Mouse (Mus musculus): ENCODE measurements around the gene Chd3. TPM values are rescaled to one million over a fixed set of nuclear protein-coding genes. Genes with fewer than 3 reads are reported as not detected.

The Chd3 gene
- total and polyA plus RNA-seq, 2 experiments from 2014 or later = 58.9 to 298 TPM

DNA sequence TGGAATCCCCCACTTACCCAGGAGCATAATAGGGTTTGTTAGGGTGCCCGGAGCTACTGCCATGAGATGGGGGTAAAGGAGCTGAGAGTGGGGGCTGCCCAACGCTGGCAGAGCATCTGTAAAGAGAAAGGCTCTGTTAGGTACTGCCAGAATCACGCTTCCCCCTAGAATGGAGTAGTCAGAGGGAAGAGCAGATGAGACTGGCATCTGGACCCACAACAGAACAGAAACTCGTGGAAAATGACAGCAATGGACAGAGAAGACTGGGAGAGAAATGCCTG lies 38.5 kb upstream of the Chd3 start:
- H3K27ac ChIP-seq (ENCODE audit: low read depth, low read length) = no peak overlapping the region
- 0 out of 2 replicates have a peak overlapping the region, but pooled peaks have one; percentile 98 for H3K9ac ChIP-seq (replicated peaks; ENCODE audit: low read length, poor library complexity, severe bottlenecking)
- no peaks in the 10 kb centered on the region for H3K9me3 ChIP-seq (ENCODE audit: low read length)
- no peaks in the 10 kb centered on the region for H3K27me3 ChIP-seq (ENCODE audit: insufficient read depth, low read length)
- no peak for ATAC-seq (ENCODE audit: low FRiP score)
- H3K36me3 ChIP-seq (ENCODE audit: insufficient read depth, low read length) = peaks cover 49% of the 10 kb centered on the region
- WGBS = 89% methylated on average over 4 of the region's 4 CpGs
- H3K4me3 ChIP-seq (ENCODE audit: low read depth, low read length) = peak overlapping the region; percentile 73; the same call in 1 of the 2 replicates
- no peak for DNase-seq (ENCODE audit: low spot score)
- peaks cover 17% of the 10 kb centered on the region for H3K4me1 ChIP-seq (ENCODE audit: insufficient read depth, low read length)
- no peak for TF ChIP-seq CTCF (IDR thresholded peaks at IDR 0.05)
- H3K4me2 ChIP-seq (ENCODE audit: low read depth, low read length, poor library complexity, severe bottlenecking) = peak overlapping the region; percentile 94

DNA sequence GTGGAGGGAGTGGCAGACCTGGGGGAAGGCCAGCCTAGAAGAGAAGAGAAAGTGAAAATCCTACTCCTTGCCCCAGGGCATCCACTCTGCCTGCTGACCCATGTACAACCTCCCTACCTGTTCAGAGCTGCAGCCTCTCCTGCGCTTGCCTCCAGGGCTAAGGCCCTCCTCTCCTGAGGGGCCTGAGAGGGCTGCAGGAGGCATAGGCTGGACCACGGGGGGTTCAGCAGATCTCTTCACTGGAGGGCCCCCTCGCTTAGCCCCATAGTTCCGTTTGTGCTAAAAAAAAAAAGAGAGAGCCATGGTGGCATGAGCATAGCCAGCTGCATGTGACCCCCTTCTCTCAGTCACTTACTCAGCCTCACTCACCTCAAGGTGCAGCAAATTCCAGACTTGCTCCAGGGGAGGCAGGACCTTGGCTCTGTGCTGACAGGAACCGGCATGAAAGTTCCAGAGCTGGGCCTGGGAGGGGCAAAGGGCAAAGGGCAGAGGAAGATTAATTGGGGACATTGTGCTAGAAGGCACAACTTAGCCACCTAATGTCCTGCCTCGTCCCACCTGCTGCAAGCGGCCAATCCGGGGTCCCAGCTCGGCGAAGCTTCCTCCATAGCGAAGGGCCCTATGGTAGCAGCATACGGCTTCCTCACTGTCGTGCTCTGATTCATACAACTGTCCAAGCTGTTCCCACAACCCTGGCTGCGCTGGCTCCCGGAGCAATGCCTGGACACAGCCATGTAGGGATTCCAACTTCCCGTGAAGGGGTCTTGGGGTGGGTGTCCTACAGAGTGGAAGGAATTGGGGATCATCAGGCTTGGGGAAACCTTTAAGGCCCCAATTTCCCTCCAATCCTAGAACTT lies 37.9 kb upstream of the Chd3 start:
- Histone ChIP-seq H3K36me3 (ENCODE audit: insufficient read depth, low read length) (peaks cover 51% of the 10 kb centered on the region), H3K9me3 (ENCODE audit: low read length) (no peaks in the 10 kb centered on the region), H3K4me3 (ENCODE audit: low read depth, low read length) (no peak overlapping the region), H3K4me2 (ENCODE audit: low read depth, low read length, poor library complexity, severe bottlenecking) (no peak overlapping the region; the same call in 1 of the 2 replicates), H3K27ac (ENCODE audit: low read depth, low read length) (no peak overlapping the region), H3K27me3 (ENCODE audit: insufficient read depth, low read length) (no peaks in the 10 kb centered on the region), H3K4me1 (ENCODE audit: insufficient read depth, low read length) (peaks cover 12% of the 10 kb centered on the region), H3K9ac (replicated peaks; ENCODE audit: low read length, poor library complexity, severe bottlenecking) (0 out of 2 replicates have a peak overlapping the region, but pooled peaks have one; percentile 39)
- ATAC-seq (ENCODE audit: low FRiP score) = no peak
- 95% methylated on average over 16 of the region's 16 CpGs for WGBS
- no peak for DNase-seq (ENCODE audit: low spot score)
- no peak for TF ChIP-seq CTCF (IDR thresholded peaks at IDR 0.05)

DNA sequence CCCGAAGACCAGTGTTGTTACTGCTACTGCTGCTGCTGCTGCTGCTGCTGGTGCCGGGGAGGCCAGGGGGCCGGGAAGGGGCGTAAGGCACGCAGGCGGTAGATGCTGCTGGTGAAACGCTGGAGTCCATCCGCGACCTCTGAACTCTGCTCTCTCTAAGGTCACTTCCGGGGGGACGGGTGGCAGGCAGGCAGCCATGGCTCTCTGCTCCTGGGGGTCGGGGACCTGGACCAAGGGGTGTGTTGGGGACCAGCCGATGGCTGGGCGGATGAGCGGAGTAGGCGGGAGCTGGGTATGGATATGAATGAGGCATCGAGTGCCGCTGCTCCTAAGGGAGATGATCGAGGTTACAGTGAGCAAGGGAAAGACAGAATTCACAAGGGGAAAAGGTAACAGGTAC lies 37.1 kb upstream of the Chd3 start:
- H3K27me3 ChIP-seq (ENCODE audit: insufficient read depth, low read length) = no peaks in the 10 kb centered on the region
- H3K9me3 ChIP-seq (ENCODE audit: low read length) = no peaks in the 10 kb centered on the region
- 89% methylated on average over 19 of the region's 19 CpGs for WGBS
- no peak for DNase-seq (ENCODE audit: low spot score)
- H3K4me1 ChIP-seq (ENCODE audit: insufficient read depth, low read length) = peaks cover 7% of the 10 kb centered on the region
- H3K9ac ChIP-seq (replicated peaks; ENCODE audit: low read length, poor library complexity, severe bottlenecking) = no peak overlapping the region
- H3K27ac ChIP-seq (ENCODE audit: low read depth, low read length) = no peak overlapping the region
- no peak overlapping the region for H3K4me2 ChIP-seq (ENCODE audit: low read depth, low read length, poor library complexity, severe bottlenecking)
- no peak for TF ChIP-seq CTCF (IDR thresholded peaks at IDR 0.05)
- ATAC-seq (ENCODE audit: low FRiP score) = no peak
- H3K4me3 ChIP-seq (ENCODE audit: low read depth, low read length) = no peak overlapping the region
- peaks cover 59% of the 10 kb centered on the region for H3K36me3 ChIP-seq (ENCODE audit: insufficient read depth, low read length)

DNA sequence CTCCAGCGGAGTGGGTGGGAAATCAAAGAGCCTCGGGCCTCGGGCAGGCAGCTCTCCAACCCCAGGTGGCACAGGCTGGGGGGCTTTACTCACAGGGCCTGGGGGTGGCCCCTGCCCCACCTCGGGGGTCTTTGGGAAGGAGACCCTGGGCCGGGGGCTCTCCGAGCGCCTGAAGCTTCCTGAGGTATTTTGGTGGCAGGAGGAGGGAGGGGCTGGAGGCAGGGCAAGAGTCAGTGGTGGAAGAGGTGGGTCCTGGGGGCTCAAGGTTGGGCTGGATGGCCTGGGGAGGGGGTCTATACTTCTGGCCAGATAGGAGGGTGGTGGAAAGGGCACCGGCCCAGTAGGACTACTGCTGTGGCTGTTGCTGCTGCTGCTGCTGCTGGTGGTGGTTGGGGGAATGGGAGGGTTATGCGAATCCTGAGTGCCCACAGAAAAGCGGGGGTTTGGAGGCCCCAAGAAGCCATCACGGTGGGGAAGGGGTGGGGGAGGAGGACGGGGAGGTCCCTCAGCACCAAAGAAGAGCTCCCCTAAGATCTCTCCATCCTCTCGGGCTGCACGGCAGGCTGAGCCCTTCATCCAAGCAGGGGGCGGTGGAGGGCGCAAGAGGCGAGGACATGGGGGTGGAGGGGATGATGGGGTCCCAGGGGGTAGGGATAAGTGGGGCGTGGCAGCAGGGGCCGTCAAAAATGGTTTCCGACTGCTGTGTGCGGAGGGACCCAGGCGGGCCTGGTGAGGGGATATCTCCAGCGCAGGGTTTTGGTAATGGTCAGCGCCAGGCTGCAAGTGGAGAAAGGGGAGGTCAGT lies 36.4 kb upstream of the Chd3 start:
- Histone ChIP-seq H3K36me3 (ENCODE audit: insufficient read depth, low read length) (peaks cover 59% of the 10 kb centered on the region), H3K27me3 (ENCODE audit: insufficient read depth, low read length) (no peaks in the 10 kb centered on the region), H3K4me3 (ENCODE audit: low read depth, low read length) (no peak overlapping the region), H3K4me2 (ENCODE audit: low read depth, low read length, poor library complexity, severe bottlenecking) (no peak overlapping the region), H3K9ac (replicated peaks; ENCODE audit: low read length, poor library complexity, severe bottlenecking) (no peak overlapping the region), H3K9me3 (ENCODE audit: low read length) (no peaks in the 10 kb centered on the region), H3K27ac (ENCODE audit: low read depth, low read length) (no peak overlapping the region), H3K4me1 (ENCODE audit: insufficient read depth, low read length) (peaks cover 7% of the 10 kb centered on the region)
- no peak for TF ChIP-seq CTCF (IDR thresholded peaks at IDR 0.05)
- ATAC-seq (ENCODE audit: low FRiP score) = no peak
- WGBS = 92% methylated on average over 24 of the region's 24 CpGs
- no peak for DNase-seq (ENCODE audit: low spot score)

DNA sequence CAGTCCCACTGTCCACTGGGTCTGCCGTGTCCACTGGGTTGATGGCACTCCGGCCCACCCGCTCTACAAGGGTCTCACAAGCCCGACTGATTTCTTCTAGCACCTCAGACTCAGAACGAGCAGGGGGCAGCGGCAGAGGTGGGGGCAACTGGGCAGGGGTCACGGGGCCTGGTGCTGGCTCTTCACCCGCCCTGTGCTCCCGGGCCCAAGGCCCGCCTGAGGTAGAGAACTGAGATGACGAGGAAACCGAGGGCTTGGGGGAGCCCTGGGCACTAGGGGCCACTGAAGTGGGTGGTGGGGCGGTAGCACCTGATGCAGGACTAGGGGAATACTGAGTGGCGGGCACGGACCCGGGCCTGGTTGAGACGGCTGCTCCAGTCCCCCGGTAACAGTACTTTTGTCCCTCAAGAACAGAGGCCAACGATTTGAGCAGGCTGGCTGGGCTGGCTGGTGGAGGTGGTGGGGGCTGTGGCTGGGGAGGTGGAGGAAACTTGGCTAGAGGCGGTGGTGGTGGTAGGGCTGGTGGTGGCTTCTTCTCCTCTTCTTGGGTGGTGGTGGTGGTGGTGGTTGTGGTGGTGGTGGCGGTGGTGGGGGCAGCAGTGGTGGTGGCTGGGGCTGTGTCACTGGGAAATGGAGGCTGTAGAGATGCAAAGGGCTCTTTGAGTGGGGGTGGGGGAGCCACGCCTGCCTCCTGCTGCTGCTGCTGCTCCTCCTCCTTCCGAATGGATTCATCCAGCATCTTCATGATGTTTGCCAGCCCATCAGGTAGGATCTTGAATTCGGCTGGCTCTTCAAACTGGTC lies 35.6 kb upstream of the Chd3 start:
- Histone ChIP-seq H3K9me3 (ENCODE audit: low read length) (no peaks in the 10 kb centered on the region), H3K4me3 (ENCODE audit: low read depth, low read length) (no peak overlapping the region), H3K27me3 (ENCODE audit: insufficient read depth, low read length) (no peaks in the 10 kb centered on the region), H3K27ac (ENCODE audit: low read depth, low read length) (no peak overlapping the region), H3K36me3 (ENCODE audit: insufficient read depth, low read length) (peaks cover 66% of the 10 kb centered on the region), H3K4me2 (ENCODE audit: low read depth, low read length, poor library complexity, severe bottlenecking) (no peak overlapping the region), H3K9ac (replicated peaks; ENCODE audit: low read length, poor library complexity, severe bottlenecking) (no peak overlapping the region), H3K4me1 (ENCODE audit: insufficient read depth, low read length) (peaks cover 7% of the 10 kb centered on the region)
- DNase-seq (ENCODE audit: low spot score) = no peak
- no peak for TF ChIP-seq CTCF (IDR thresholded peaks at IDR 0.05)
- 95% methylated on average over 21 of the region's 24 CpGs for WGBS
- no peak for ATAC-seq (ENCODE audit: low FRiP score)

Measured in midbrain, postnatal 0 days (tissue).